In the genomic region with DNA sequence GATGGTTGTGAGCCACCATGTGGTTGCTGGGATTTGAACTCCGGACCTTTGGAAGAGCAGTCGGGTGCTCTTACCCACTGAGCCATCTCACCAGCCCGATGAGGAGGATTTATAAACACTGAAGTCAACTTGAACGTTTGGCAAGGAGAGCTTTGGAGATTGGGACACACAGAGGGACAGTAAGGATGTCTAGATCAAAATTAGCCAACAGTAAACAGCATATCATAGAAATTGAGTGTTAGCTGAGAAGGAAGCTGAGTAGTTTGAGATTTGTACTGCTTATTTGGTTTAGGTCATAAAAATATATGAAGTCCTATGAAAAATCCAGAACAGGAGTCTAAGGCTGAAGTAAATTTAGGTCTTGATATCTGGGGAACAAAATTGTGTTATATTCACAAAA, we compare ENCODE assay signal across 12 mouse cellular contexts.
"Had no signal": no experiment of that assay in that cellular context is flagged by ENCODE, and none has a peak within 500 bp of the region (broad histone marks: within the 10 kb centered on the region; RNA-seq: fewer than 3 reads in every experiment).

No protein-coding gene starts in this region.

- ATAC-seq: intestine, postnatal 0 days; liver, embryonic 12.5 days had no signal

- H3K4me3 ChIP-seq: layer of hippocampus, adult 2 months; limb, embryonic 10.5 days; limb, embryonic 13.5 days; liver, embryonic 12.5 days; liver, embryonic 15.5 days had no signal

- H3K9ac ChIP-seq: limb, embryonic 13.5 days; liver, embryonic 12.5 days; liver, embryonic 15.5 days had no signal

- H3K4me2 ChIP-seq: limb, embryonic 13.5 days; liver, embryonic 12.5 days; liver, embryonic 15.5 days; midbrain, embryonic 11.5 days had no signal

- H3K4me1 ChIP-seq: limb, embryonic 10.5 days; limb, embryonic 13.5 days; liver, embryonic 12.5 days; liver, embryonic 15.5 days had no signal

- H3K36me3 ChIP-seq: limb, embryonic 10.5 days; limb, embryonic 13.5 days; liver, embryonic 12.5 days; liver, embryonic 15.5 days had no signal

- H3K27ac ChIP-seq: layer of hippocampus, adult 2 months; limb, embryonic 10.5 days; limb, embryonic 13.5 days; liver, embryonic 12.5 days; liver, embryonic 15.5 days had no signal

- DNase-seq: layer of hippocampus, adult 9-11 months; liver; midbrain, embryonic 14.5 days; thymus, adult 18-20 months; thymus, postnatal 36 days had no signal

- H3K9me3 ChIP-seq: limb, embryonic 10.5 days; limb, embryonic 13.5 days; liver, embryonic 12.5 days; liver, embryonic 15.5 days had no signal

- H3K27me3 ChIP-seq: limb, embryonic 13.5 days; liver, embryonic 12.5 days; liver, embryonic 15.5 days had no signal
